Mouse (Mus musculus) liver, adult 2 months (tissue): ENCODE data around the gene Cox8a.

Experiments used
- CTCF ChIP-seq: fragments of 200-500 bp; IDR thresholded peaks from 2 replicates; pipeline ENCODE4 v1.5.1; 2011; ENCODE audit warnings: low read depth, low read length, control low read depth
- POLR2A ChIP-seq: fragments of 200-500 bp; IDR thresholded peaks from 2 replicates; pipeline ENCODE4 v1.6.1; 2011; ENCODE audit warnings: low read length, control low read depth; ENCODE audit not compliant: insufficient read depth; ENCODE audit errors: extremely low read depth

DNA sequence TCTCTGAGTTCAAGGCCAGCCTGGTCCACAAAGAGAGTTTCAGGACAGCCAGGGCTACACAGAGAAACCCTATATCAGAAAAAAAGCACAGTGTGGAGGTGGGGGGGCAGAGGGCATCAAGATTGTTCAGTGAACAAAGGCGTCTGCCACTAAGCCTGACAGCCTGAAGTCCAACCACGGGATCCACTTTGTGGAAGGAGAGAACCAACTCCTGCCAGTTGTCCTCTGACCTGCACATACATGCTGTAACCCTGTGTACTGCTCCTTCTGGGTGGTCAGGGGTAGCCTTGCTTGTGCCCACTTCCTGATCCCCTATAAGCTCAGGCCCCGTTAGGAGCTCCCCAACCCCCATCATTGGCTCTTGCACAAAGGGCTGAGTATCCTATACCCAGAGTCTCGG is 32.4 kb downstream of the Cox8a start:
- TF ChIP-seq CTCF (no peak), POLR2A (no peak)
